Mouse (Mus musculus): Measurements from ENCODE around the gene Agmo. TPM values are rescaled to one million over a fixed set of nuclear protein-coding genes. Genes with fewer than 3 reads are reported as not detected.
A peak's percentile ranks its signal among the peaks of the same experiment; 100 is the strongest.

Gene Agmo
- polyA plus RNA-seq, 1 experiment from 2014 or later: 0.09 TPM

DNA sequence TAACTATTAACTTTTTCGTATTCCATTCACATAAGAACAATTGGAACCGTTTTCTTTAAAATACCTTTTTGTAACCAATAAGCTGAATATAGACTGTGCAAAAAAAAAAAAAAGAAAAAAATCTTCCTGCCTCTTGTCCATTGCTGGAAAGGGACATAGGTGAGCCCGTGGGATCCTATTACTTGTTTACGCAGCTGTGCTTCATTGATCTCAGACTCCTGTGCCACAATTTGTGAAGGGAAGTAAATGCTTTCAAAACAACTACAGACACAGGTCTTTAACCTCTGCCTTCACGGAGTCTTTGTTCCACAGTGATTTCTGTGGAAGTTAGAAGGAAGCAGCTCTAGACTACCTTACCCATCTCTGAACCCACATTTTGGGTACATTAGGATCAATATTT, 104.3 kb downstream of the Agmo start:
- Histone ChIP-seq H3K9ac (ENCODE audit: low read depth, low read length) (no peak overlapping the region), H3K4me2 (replicated peaks; ENCODE audit: low read depth, low read length) (no peak overlapping the region), H3K36me3 (ENCODE audit: control insufficient read depth, insufficient read depth, low read length) (no peaks in the 10 kb centered on the region), H3K9me3 (ENCODE audit: control insufficient read depth, low read length) (no peaks in the 10 kb centered on the region), H3K27me3 (ENCODE audit: control insufficient read depth, insufficient read depth, low read length) (no peaks in the 10 kb centered on the region), H3K4me1 (ENCODE audit: control insufficient read depth, insufficient read depth, low read length) (no peaks in the 10 kb centered on the region), H3K27ac (ENCODE audit: low read depth, low read length) (no peak overlapping the region), H3K4me3 (ENCODE audit: low read length) (no peak overlapping the region)
- WGBS: 26% methylated on average over 5 of the region's 5 CpGs
- ATAC-seq (ENCODE audit: low FRiP score, low TSS enrichment): peak; percentile 86

DNA sequence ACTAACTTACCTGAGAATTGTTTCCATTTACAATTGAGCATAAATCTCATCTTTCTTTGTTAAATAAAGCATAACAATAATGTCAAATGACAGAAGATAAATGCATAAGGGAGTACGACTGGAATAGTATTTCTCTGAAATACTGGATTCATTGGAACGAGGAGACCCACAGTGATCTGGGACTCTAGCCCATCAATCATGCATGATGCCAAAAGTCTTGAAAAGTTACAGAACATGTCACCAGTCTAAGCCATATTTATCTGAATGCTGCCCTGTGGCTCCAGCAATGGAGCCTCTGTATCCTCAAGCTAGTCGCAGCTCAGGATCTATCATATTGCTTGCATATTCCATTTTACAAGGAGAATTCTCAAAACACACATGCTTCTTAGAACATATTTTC, 150.9 kb downstream of the Agmo start:
- H3K36me3 ChIP-seq (ENCODE audit: control insufficient read depth, insufficient read depth, low read length): no peaks in the 10 kb centered on the region

DNA sequence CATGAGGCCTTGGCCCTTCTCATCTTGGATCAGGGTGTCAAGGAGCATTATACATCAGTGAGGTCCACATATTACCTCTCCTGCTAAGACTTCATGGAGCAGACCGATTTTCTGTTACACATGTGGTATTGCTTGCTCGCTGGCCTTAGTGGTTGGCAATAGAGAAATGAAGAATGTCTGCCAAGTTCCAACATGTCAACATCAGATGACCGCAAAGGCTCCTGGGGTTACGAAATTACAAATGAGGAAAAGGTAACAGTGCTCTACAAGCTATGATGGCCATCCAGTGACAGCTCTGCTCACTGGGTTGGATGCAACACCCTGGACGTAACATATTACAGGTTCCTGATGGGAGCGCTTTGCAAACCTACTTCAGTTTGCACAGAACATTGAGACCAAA, 161.1 kb downstream of the Agmo start:
- H3K4me3 ChIP-seq (ENCODE audit: low read length): no peak overlapping the region
- no peaks in the 10 kb centered on the region for H3K27me3 ChIP-seq (ENCODE audit: control insufficient read depth, insufficient read depth, low read length)
- no peak overlapping the region for H3K27ac ChIP-seq (ENCODE audit: low read depth, low read length)
- 93% methylated on average over 6 of the region's 6 CpGs for WGBS
- H3K9ac ChIP-seq (ENCODE audit: low read depth, low read length): no peak overlapping the region
- no peak for ATAC-seq (ENCODE audit: low FRiP score, low TSS enrichment)
- no peaks in the 10 kb centered on the region for H3K4me1 ChIP-seq (ENCODE audit: control insufficient read depth, insufficient read depth, low read length)
- H3K4me2 ChIP-seq (replicated peaks; ENCODE audit: low read depth, low read length): no peak overlapping the region
- no peaks in the 10 kb centered on the region for H3K36me3 ChIP-seq (ENCODE audit: control insufficient read depth, insufficient read depth, low read length)
- H3K9me3 ChIP-seq (ENCODE audit: control insufficient read depth, low read length): no peaks in the 10 kb centered on the region

More for the DNA sequence above, 150.9 kb downstream of the Agmo start:
- H3K4me2 ChIP-seq (replicated peaks; ENCODE audit: low read depth, low read length): no peak overlapping the region
- H3K27me3 ChIP-seq (ENCODE audit: control insufficient read depth, insufficient read depth, low read length): no peaks in the 10 kb centered on the region
- H3K9me3 ChIP-seq (ENCODE audit: control insufficient read depth, low read length): no peaks in the 10 kb centered on the region
- H3K4me1 ChIP-seq (ENCODE audit: control insufficient read depth, insufficient read depth, low read length): no peaks in the 10 kb centered on the region
- no peak overlapping the region for H3K27ac ChIP-seq (ENCODE audit: low read depth, low read length)
- H3K9ac ChIP-seq (ENCODE audit: low read depth, low read length): no peak overlapping the region
- no peak overlapping the region for H3K4me3 ChIP-seq (ENCODE audit: low read length)
- ATAC-seq (ENCODE audit: low FRiP score, low TSS enrichment): no peak
- 66% methylated on average over 3 of the region's 3 CpGs for WGBS

- Histone ChIP-seq H3K4me2 (replicated peaks; ENCODE audit: low read depth, low read length) (no peak overlapping the region), H3K9ac (ENCODE audit: low read depth, low read length) (no peak overlapping the region), H3K36me3 (ENCODE audit: control insufficient read depth, insufficient read depth, low read length) (no peaks in the 10 kb centered on the region), H3K4me3 (ENCODE audit: low read length) (no peak overlapping the region), H3K27ac (ENCODE audit: low read depth, low read length) (no peak overlapping the region), H3K27me3 (ENCODE audit: control insufficient read depth, insufficient read depth, low read length) (no peaks in the 10 kb centered on the region), H3K4me1 (ENCODE audit: control insufficient read depth, insufficient read depth, low read length) (no peaks in the 10 kb centered on the region), H3K9me3 (ENCODE audit: control insufficient read depth, low read length) (no peaks in the 10 kb centered on the region)
- ATAC-seq (ENCODE audit: low FRiP score, low TSS enrichment): peak; percentile 79
- 37% methylated on average over 5 of the region's 5 CpGs for WGBS
These were observed 184.9 kb downstream of the Agmo start for GRCm38 (mm10) chr12:37426350-37426749.

GRCm38 (mm10) chr12:37426750-37427149, 185.3 kb downstream of the Agmo start:
- H3K27ac ChIP-seq (ENCODE audit: low read depth, low read length): no peak overlapping the region
- H3K9me3 ChIP-seq (ENCODE audit: control insufficient read depth, low read length): no peaks in the 10 kb centered on the region
- H3K27me3 ChIP-seq (ENCODE audit: control insufficient read depth, insufficient read depth, low read length): no peaks in the 10 kb centered on the region
- ATAC-seq (ENCODE audit: low FRiP score, low TSS enrichment): peak; percentile 98
- H3K4me3 ChIP-seq (ENCODE audit: low read length): no peak overlapping the region
- 33% methylated on average over 5 of the region's 5 CpGs for WGBS
- no peaks in the 10 kb centered on the region for H3K36me3 ChIP-seq (ENCODE audit: control insufficient read depth, insufficient read depth, low read length)
- H3K4me1 ChIP-seq (ENCODE audit: control insufficient read depth, insufficient read depth, low read length): no peaks in the 10 kb centered on the region
- no peak overlapping the region for H3K4me2 ChIP-seq (replicated peaks; ENCODE audit: low read depth, low read length)
- no peak overlapping the region for H3K9ac ChIP-seq (ENCODE audit: low read depth, low read length)

DNA sequence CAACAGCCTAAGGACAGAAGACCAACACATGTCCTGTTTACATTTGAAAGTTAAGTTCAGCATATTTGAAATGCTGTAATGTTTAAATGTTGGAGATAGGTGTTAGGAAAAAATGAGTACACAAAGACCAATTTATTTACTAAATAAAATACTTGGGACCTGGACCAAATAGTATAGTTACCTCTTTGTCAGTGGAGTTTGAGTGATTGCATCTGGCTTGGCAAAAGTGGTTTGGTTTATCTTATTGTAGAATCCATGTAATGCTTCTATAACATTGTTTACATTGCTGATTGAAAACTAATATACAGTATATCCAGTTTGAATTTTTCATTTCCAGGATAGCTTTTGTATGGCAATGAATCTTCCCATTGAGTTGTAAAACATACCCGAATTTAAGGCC, 193.0 kb downstream of the Agmo start:
- Histone ChIP-seq H3K36me3 (ENCODE audit: control insufficient read depth, insufficient read depth, low read length) (no peaks in the 10 kb centered on the region), H3K9ac (ENCODE audit: low read depth, low read length) (no peak overlapping the region), H3K4me2 (replicated peaks; ENCODE audit: low read depth, low read length) (no peak overlapping the region), H3K4me3 (ENCODE audit: low read length) (no peak overlapping the region), H3K27ac (ENCODE audit: low read depth, low read length) (no peak overlapping the region), H3K27me3 (ENCODE audit: control insufficient read depth, insufficient read depth, low read length) (no peaks in the 10 kb centered on the region), H3K4me1 (ENCODE audit: control insufficient read depth, insufficient read depth, low read length) (no peaks in the 10 kb centered on the region), H3K9me3 (ENCODE audit: control insufficient read depth, low read length) (no peaks in the 10 kb centered on the region)
- no peak for ATAC-seq (ENCODE audit: low FRiP score, low TSS enrichment)
- 89% methylated on average over 1 of the region's 1 CpGs for WGBS

GRCm38 (mm10) chr12:37442486-37443013, 201.1 kb downstream of the Agmo start:
- Histone ChIP-seq H3K9me3 (ENCODE audit: control insufficient read depth, low read length) (no peaks in the 10 kb centered on the region), H3K36me3 (ENCODE audit: control insufficient read depth, insufficient read depth, low read length) (no peaks in the 10 kb centered on the region), H3K4me2 (replicated peaks; ENCODE audit: low read depth, low read length) (no peak overlapping the region), H3K27ac (ENCODE audit: low read depth, low read length) (no peak overlapping the region), H3K4me1 (ENCODE audit: control insufficient read depth, insufficient read depth, low read length) (no peaks in the 10 kb centered on the region), H3K9ac (ENCODE audit: low read depth, low read length) (no peak overlapping the region), H3K27me3 (ENCODE audit: control insufficient read depth, insufficient read depth, low read length) (no peaks in the 10 kb centered on the region), H3K4me3 (ENCODE audit: low read length) (no peak overlapping the region)
- WGBS: 86% methylated on average over 3 of the region's 3 CpGs
- no peak for ATAC-seq (ENCODE audit: low FRiP score, low TSS enrichment)

- Histone ChIP-seq H3K36me3 (ENCODE audit: control insufficient read depth, insufficient read depth, low read length) (no peaks in the 10 kb centered on the region), H3K27ac (ENCODE audit: low read depth, low read length) (no peak overlapping the region), H3K27me3 (ENCODE audit: control insufficient read depth, insufficient read depth, low read length) (no peaks in the 10 kb centered on the region), H3K9me3 (ENCODE audit: control insufficient read depth, low read length) (no peaks in the 10 kb centered on the region), H3K4me3 (ENCODE audit: low read length) (no peak overlapping the region), H3K4me1 (ENCODE audit: control insufficient read depth, insufficient read depth, low read length) (no peaks in the 10 kb centered on the region), H3K9ac (ENCODE audit: low read depth, low read length) (no peak overlapping the region), H3K4me2 (replicated peaks; ENCODE audit: low read depth, low read length) (no peak overlapping the region)
- no peak for ATAC-seq (ENCODE audit: low FRiP score, low TSS enrichment)
- WGBS: 71% methylated on average over 9 of the region's 9 CpGs
These were observed 203.8 kb downstream of the Agmo start for GRCm38 (mm10) chr12:37445255-37445654.

GRCm38 (mm10) chr12:37449597-37449996, 208.2 kb downstream of the Agmo start:
- no peak for ATAC-seq (ENCODE audit: low FRiP score, low TSS enrichment)
- Histone ChIP-seq H3K27ac (ENCODE audit: low read depth, low read length) (no peak overlapping the region), H3K4me1 (ENCODE audit: control insufficient read depth, insufficient read depth, low read length) (no peaks in the 10 kb centered on the region), H3K9ac (ENCODE audit: low read depth, low read length) (no peak overlapping the region), H3K4me3 (ENCODE audit: low read length) (no peak overlapping the region), H3K9me3 (ENCODE audit: control insufficient read depth, low read length) (no peaks in the 10 kb centered on the region), H3K27me3 (ENCODE audit: control insufficient read depth, insufficient read depth, low read length) (no peaks in the 10 kb centered on the region), H3K4me2 (replicated peaks; ENCODE audit: low read depth, low read length) (no peak overlapping the region), H3K36me3 (ENCODE audit: control insufficient read depth, insufficient read depth, low read length) (no peaks in the 10 kb centered on the region)
- 29% methylated on average over 2 of the region's 2 CpGs for WGBS
